19 mouse cellular contexts compared by ENCODE assay signal in the genomic region with DNA sequence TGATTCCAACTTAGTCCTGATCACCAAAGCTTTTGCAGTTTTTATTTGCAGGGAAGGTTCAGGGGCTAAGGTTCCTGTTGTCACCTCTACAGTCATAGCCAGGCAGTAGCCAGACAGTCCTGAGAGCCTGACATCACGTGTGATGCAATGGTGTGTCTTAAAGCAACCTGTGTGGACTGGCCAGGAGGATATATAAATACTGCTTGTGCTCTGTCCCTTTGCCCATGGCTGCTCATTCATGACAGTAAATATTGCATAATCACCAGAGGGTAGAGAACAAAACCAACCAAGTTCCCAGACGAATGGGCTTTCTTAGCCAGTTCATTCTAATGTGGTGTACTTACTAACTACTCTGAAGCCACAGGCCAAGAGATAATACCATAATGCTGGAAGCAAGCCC. TPM values are rescaled to one million over a fixed set of nuclear protein-coding genes. Genes with fewer than 3 reads are reported as not detected.
DNase-seq lines count a peak whose midpoint lies in the region; ATAC-seq and TF ChIP-seq lines count a peak whose summit lies in the region.
"Had no signal": no experiment of that assay in that cellular context is flagged by ENCODE, and none has a peak within 500 bp of the region (broad histone marks: within the 10 kb centered on the region; RNA-seq: fewer than 3 reads in every experiment).

No protein-coding gene starts in this region.

- no peaks in the 10 kb centered on the region for H3K9me3 ChIP-seq in liver, embryonic 12.5 days (replicated peaks)
- H3K9me3 ChIP-seq: embryonic facial prominence, embryonic 15.5 days; forebrain, embryonic 15.5 days; hindbrain, embryonic 13.5 days; kidney, embryonic 15.5 days; lung, embryonic 15.5 days had no signal

- peak; percentile 91 for DNase-seq in liver, adult 2 months (ENCODE audit: extremely low read depth, low read depth, low spot score)
- peak; percentile 38 for DNase-seq in gonadal fat pad, adult 2 months (ENCODE audit: low read depth)
- DNase-seq in yolk sac, embryonic 10.5 days (ENCODE audit: low spot score): peak; percentile 55
- no peak for DNase-seq in urinary bladder, postnatal 36 days (ENCODE audit: low spot score in 2 of 2)
- DNase-seq in urinary bladder, adult 2 months (ENCODE audit: low spot score): no peak
- DNase-seq: adrenal gland, postnatal 14 days; cerebellum, adult 8-10 months; cerebellum, postnatal 36 days; heart, adult 2 months; lung, postnatal 36 days; thymus, postnatal 25 days had no signal

- no peak overlapping the region for H3ac ChIP-seq in C2C12 (ENCODE audit: control insufficient read depth, insufficient read length, low read depth)

- H3K9ac ChIP-seq in liver, adult 2 months (ENCODE audit: low read depth, low read length): no peak overlapping the region
- H3K9ac ChIP-seq in liver, embryonic 12.5 days: no peak overlapping the region
- H3K9ac ChIP-seq: embryonic facial prominence, embryonic 15.5 days; forebrain, embryonic 15.5 days; hindbrain, embryonic 13.5 days; kidney, embryonic 15.5 days; lung, embryonic 15.5 days had no signal

- H3K4me2 ChIP-seq in liver, embryonic 12.5 days: no peak overlapping the region
- H3K4me2 ChIP-seq: embryonic facial prominence, embryonic 15.5 days; forebrain, embryonic 15.5 days; hindbrain, embryonic 13.5 days; kidney, embryonic 15.5 days; lung, embryonic 15.5 days had no signal

- H3K79me2 ChIP-seq in liver, adult 2 months (ENCODE audit: control insufficient read depth, insufficient read depth, low read length): no peaks in the 10 kb centered on the region
- no peaks in the 10 kb centered on the region for H3K79me2 ChIP-seq in C2C12 (ENCODE audit: control insufficient read depth, insufficient read depth)

- ATAC-seq in liver, embryonic 12.5 days: no peak
- ATAC-seq: forebrain, embryonic 15.5 days had no signal

- WGBS in liver, adult 2 months: 24% methylated on average over 2 of the region's 2 CpGs
- 53% methylated on average over 2 of the region's 2 CpGs for WGBS in liver, embryonic 12.5 days (ENCODE audit: insufficient replicate concordance)

- no peak overlapping the region for H3K4me3 ChIP-seq in liver, adult 2 months (ENCODE audit: insufficient read depth, low read depth, low read length)
- no peak overlapping the region for H3K4me3 ChIP-seq in liver, embryonic 12.5 days
- no peak overlapping the region for H3K4me3 ChIP-seq in C2C12 (ENCODE audit: insufficient read depth, poor library complexity, severe bottlenecking)
- H3K4me3 ChIP-seq: embryonic facial prominence, embryonic 15.5 days; forebrain, embryonic 15.5 days; heart, adult 2 months; hindbrain, embryonic 13.5 days; kidney, embryonic 15.5 days; left cerebral cortex, adult 2 months; lung, embryonic 15.5 days had no signal

- no peaks in the 10 kb centered on the region for H3K36me3 ChIP-seq in liver, adult 2 months (ENCODE audit: control insufficient read depth, insufficient read depth, low read length)
- no peaks in the 10 kb centered on the region for H3K36me3 ChIP-seq in liver, embryonic 12.5 days
- no peaks in the 10 kb centered on the region for H3K36me3 ChIP-seq in C2C12 (ENCODE audit: control insufficient read depth, insufficient read depth)
- H3K36me3 ChIP-seq: embryonic facial prominence, embryonic 15.5 days; forebrain, embryonic 15.5 days; kidney, embryonic 15.5 days; lung, embryonic 15.5 days had no signal

- no peak for TF ChIP-seq POLR2A in liver, adult 2 months (IDR thresholded peaks at IDR 0.05; ENCODE audit: extremely low read depth, insufficient read depth, low read length)

- no peak overlapping the region for H3K27ac ChIP-seq in liver, adult 2 months (replicated peaks; ENCODE audit: insufficient read depth, low read depth, low read length)
- no peak overlapping the region for H3K27ac ChIP-seq in liver, embryonic 12.5 days
- H3K27ac ChIP-seq: embryonic facial prominence, embryonic 15.5 days; forebrain, embryonic 15.5 days; heart, adult 2 months; hindbrain, embryonic 13.5 days; kidney, embryonic 15.5 days; left cerebral cortex, adult 2 months; lung, embryonic 15.5 days had no signal

- TF ChIP-seq CTCF in liver, adult 2 months (IDR thresholded peaks at IDR 0.05; ENCODE audit: low read depth, low read length): no peak
- TF ChIP-seq CTCF in C2C12 (IDR thresholded peaks at IDR 0.05; ENCODE audit: control insufficient read depth, insufficient read depth, insufficient read length): no peak

- no peaks in the 10 kb centered on the region for H3K79me3 ChIP-seq in C2C12 (ENCODE audit: low read depth)

- no peaks in the 10 kb centered on the region for H3K27me3 ChIP-seq in liver, adult 2 months (ENCODE audit: control insufficient read depth, insufficient read depth, low read length)
- H3K27me3 ChIP-seq in liver, embryonic 12.5 days (replicated peaks): no peaks in the 10 kb centered on the region
- H3K27me3 ChIP-seq in C2C12 (ENCODE audit: control insufficient read depth, insufficient read depth, insufficient read length): peaks cover 29% of the 10 kb centered on the region
- H3K27me3 ChIP-seq: embryonic facial prominence, embryonic 15.5 days; forebrain, embryonic 15.5 days; hindbrain, embryonic 13.5 days; kidney, embryonic 15.5 days; lung, embryonic 15.5 days had no signal

- peaks cover 2% of the 10 kb centered on the region; the same call in 1 of the 2 replicates for H3K4me1 ChIP-seq in liver, adult 2 months (ENCODE audit: control insufficient read depth, insufficient read depth, low read length)
- peaks cover 7% of the 10 kb centered on the region; the same call in 1 of the 2 replicates for H3K4me1 ChIP-seq in liver, embryonic 12.5 days
- H3K4me1 ChIP-seq: forebrain, embryonic 15.5 days; hindbrain, embryonic 13.5 days had no signal

TF ChIP-seq in C2C12, 6 proteins besides CTCF, POLR2A, EP300 and RAD21:
- TF ChIP-seq MYOD1 (IDR thresholded peaks at IDR 0.05; ENCODE audit: control insufficient read depth, insufficient read length, low read depth): no peak
- peak; percentile 6 for TF ChIP-seq CEBPB (IDR thresholded peaks at IDR 0.05; ENCODE audit: low read depth)
- no peak for TF ChIP-seq FOSL1 (IDR thresholded peaks at IDR 0.05; ENCODE audit: insufficient read depth, low read length, poor library complexity, severe bottlenecking)

RNA-seq across cellular contexts. Expression of a gene that starts 9.0 kb away (rescaled TPM):
- 0.07 TPM in 1 of 2 replicates, not detected in the other for total RNA-seq in liver, adult 2 months (2014; rRNA removed)
- 0.05 TPM in 1 of 2 replicates, not detected in the other for polyA plus RNA-seq in liver, adult 2 months (2012; rRNA removed)
- 0.13 and 0.19 TPM in 2 replicates for polyA plus RNA-seq in liver, embryonic 12.5 days (2016; fragmentation: Nextera tagmentation; extraction: Ambion mirVana)
- polyA plus RNA-seq in C2C12 (2012; fragmentation: generic; extraction: Trizol): not detected
- polyA plus RNA-seq in gonadal fat pad, adult 2 months (2012; rRNA removed): 1.1 and 1.9 TPM in 2 replicates
- 3.6 and 4.4 TPM in 2 replicates for polyA plus RNA-seq in urinary bladder, adult 2 months (2012; rRNA removed)

RNA-seq across cellular contexts. Expression of a gene that starts 21.1 kb away (rescaled TPM):
- total RNA-seq in liver, adult 2 months (2014; rRNA removed): 36.2 and 52.9 TPM in 2 replicates
- polyA plus RNA-seq in liver, adult 2 months (2012; rRNA removed): 2.9 and 3.1 TPM in 2 replicates
- polyA plus RNA-seq in liver, embryonic 12.5 days (2016; fragmentation: Nextera tagmentation; extraction: Ambion mirVana): 63.0 and 63.2 TPM in 2 replicates
- 65.5 TPM for polyA plus RNA-seq in C2C12 (2012; fragmentation: generic; extraction: Trizol)
- 7.6 and 8.0 TPM in 2 replicates for polyA plus RNA-seq in gonadal fat pad, adult 2 months (2012; rRNA removed)
- polyA plus RNA-seq in urinary bladder, adult 2 months (2012; rRNA removed): 34.3 and 42.2 TPM in 2 replicates

Comparison
In these comparisons a context has a peak if more than half of its experiments do, and no peak if none do; other contexts are left out.
1. DNase-seq: peak in liver, adult 2 months (single experiment), gonadal fat pad, adult 2 months (single experiment) and yolk sac, embryonic 10.5 days (single experiment); none in urinary bladder, postnatal 36 days (0 of 2) and urinary bladder, adult 2 months (single experiment).